Mouse (Mus musculus) limb, embryonic 11.5 days (tissue): Measurements from ENCODE around the gene Zfp574. TPM values are rescaled to one million over a fixed set of nuclear protein-coding genes. Genes with fewer than 3 reads are reported as not detected.
A peak's percentile ranks its signal among the peaks of the same experiment; 100 is the strongest.

ENCODE experiments used
- ATAC-seq: fragments of 200-750 bp; cut with Nextera tagmentation; 2 replicates; pipeline ENCODE4 v1.8.0; 2017; ENCODE audit warnings: low read depth; ENCODE audit not compliant: insufficient number of reproducible peaks, low FRiP score, low TSS enrichment
- DNase-seq: peaks from one replicate; pipeline ENCODE4 v3.0.0-alpha.2; 2015; ENCODE audit warnings: low spot score
- H3K27ac ChIP-seq: fragments of 300-500 bp; sonication (generic); replicated peaks from 2 replicates; pipeline ENCODE4 v1.5.1; 2014; ENCODE audit warnings: low read depth, mild to moderate bottlenecking, low read length
- H3K27me3 ChIP-seq: fragments of 300-500 bp; sonication (generic); 2 replicates; pipeline ENCODE4 v1.6.1; 2014; ENCODE audit warnings: mild to moderate bottlenecking, low read length, mixed read lengths; ENCODE audit not compliant: control insufficient read depth, insufficient read depth
- H3K36me3 ChIP-seq: fragments of 300-500 bp; sonication (generic); 2 replicates; pipeline ENCODE4 v1.6.1; 2014; ENCODE audit warnings: mild to moderate bottlenecking, low read length, moderate library complexity, mixed read lengths; ENCODE audit not compliant: control insufficient read depth, insufficient read depth
- H3K4me1 ChIP-seq: fragments of 300-500 bp; sonication (generic); 2 replicates; pipeline ENCODE4 v1.6.1; 2014; ENCODE audit warnings: low read length, mixed read lengths; ENCODE audit not compliant: control insufficient read depth, insufficient read depth
- H3K4me2 ChIP-seq: fragments of 300-500 bp; sonication (generic); 2 replicates; pipeline ENCODE4 v1.6.1; 2014; ENCODE audit warnings: low read depth, mild to moderate bottlenecking, moderate library complexity; ENCODE audit not compliant: severe bottlenecking
- H3K4me3 ChIP-seq: fragments of 300-500 bp; sonication (generic); 2 replicates; pipeline ENCODE4 v1.5.1; 2014; ENCODE audit warnings: low read depth, low read length
- H3K9ac ChIP-seq: fragments of 300-500 bp; sonication (generic); 2 replicates; pipeline ENCODE4 v1.6.1; 2014; ENCODE audit warnings: mild to moderate bottlenecking, low read length
- H3K9me3 ChIP-seq: fragments of 300-500 bp; sonication (generic); 2 replicates; pipeline ENCODE4 v1.6.1; 2016; ENCODE audit warnings: low read length; ENCODE audit not compliant: control insufficient read depth
- WGBS: fragments of 180-500 bp; shearing (Covaris S2); extraction: QIAGEN DNeasy Blood & Tissue Kit; methylation state at CpG from one replicate; pipeline ENCODE4 v1.1.7; 2014; 5-methylcytosine and 5-hydroxymethylcytosine counted together
- microRNA-seq: library from miRNA; unstranded; fragments of <30 nt; microRNA quantifications from one replicate; pipeline ENCODE4, GENCODE M21; 2016
- polyA plus RNA-seq: library from polyadenylated mRNA; unstranded; fragments of >200 nt; fragmentation: Nextera tagmentation; extraction: Ambion mirVana; gene quantifications from 2 replicates; pipeline ENCODE4 v1.2.1, GENCODE M21; 2014

Zfp574 gene
- polyA plus RNA-seq, 1 experiment from 2014 or later = 28.1 TPM

DNA sequence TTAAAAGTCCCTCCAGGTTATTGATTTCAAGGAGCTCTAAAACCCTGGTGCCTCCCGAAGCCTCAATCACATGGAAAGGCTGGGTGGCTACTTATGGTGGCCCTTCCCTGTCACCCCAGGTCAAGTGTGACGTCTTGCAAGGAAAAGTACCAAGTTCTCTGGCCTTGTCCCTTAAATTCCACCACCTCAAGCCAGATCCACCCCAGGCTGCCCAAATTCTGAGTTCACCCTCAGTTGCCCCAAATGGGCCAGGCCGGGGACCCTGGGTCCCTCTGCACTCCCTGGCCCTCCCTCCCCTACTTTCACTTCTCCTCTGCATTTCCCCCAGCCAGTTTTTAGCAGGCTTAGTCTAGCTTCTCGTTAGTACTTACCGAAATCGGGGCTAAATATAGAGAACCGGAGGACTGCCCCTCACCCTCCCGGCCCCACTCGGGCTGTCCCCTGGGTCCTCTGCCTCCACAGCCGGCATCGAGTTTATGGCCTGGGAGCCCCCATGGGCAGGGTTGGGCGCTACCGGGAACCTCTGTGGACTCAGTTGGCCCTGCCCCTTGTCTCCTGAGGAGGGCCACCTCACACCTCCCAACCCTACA, 57.1 kb downstream of the Zfp574 start:
- no peak for DNase-seq
- peaks cover 33% of the 10 kb centered on the region for H3K27me3 ChIP-seq
- no peaks in the 10 kb centered on the region for H3K9me3 ChIP-seq
- no peak overlapping the region for H3K27ac ChIP-seq
- ATAC-seq = no peak
- peaks cover 5% of the 10 kb centered on the region; the same call in 1 of the 2 replicates for H3K4me1 ChIP-seq
- no peak overlapping the region for H3K4me2 ChIP-seq
- no peak overlapping the region for H3K4me3 ChIP-seq
- no peak overlapping the region for H3K9ac ChIP-seq
- WGBS = 50% methylated on average over 13 of the region's 13 CpGs
- H3K36me3 ChIP-seq = no peaks in the 10 kb centered on the region

DNA sequence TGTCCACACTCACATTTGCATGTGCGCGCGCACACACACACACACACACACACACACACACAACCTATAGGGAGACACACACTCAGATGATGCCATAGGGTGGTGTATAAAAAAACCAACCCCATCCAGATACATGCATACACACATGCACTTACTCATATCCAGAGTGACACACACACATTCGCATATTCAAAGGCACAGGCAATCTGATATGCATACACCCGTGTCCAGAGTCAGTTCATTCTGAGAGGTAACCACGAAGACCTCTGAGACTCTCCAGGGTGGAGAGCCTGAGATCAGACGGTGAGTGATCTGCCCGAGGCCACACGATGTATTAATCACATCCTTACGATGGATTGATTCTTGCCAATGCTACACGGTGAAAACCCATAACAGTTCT, 58.2 kb downstream of the Zfp574 start:
- 80% methylated on average over 11 of the region's 11 CpGs for WGBS
- peaks cover 3% of the 10 kb centered on the region; the same call in 1 of the 2 replicates for H3K9me3 ChIP-seq
- H3K27me3 ChIP-seq = peaks cover 42% of the 10 kb centered on the region
- H3K9ac ChIP-seq = no peak overlapping the region
- peaks cover 5% of the 10 kb centered on the region; the same call in 1 of the 2 replicates for H3K4me1 ChIP-seq
- no peak overlapping the region for H3K27ac ChIP-seq
- H3K4me2 ChIP-seq = no peak overlapping the region
- no peaks in the 10 kb centered on the region for H3K36me3 ChIP-seq
- H3K4me3 ChIP-seq = no peak overlapping the region
- no peak for ATAC-seq
- DNase-seq = no peak

- Histone ChIP-seq H3K4me1 (peaks cover 5% of the 10 kb centered on the region; the same call in 1 of the 2 replicates), H3K27me3 (peaks cover 43% of the 10 kb centered on the region), H3K9me3 (peaks cover 4% of the 10 kb centered on the region; the same call in 1 of the 2 replicates), H3K36me3 (no peaks in the 10 kb centered on the region), H3K27ac (no peak overlapping the region), H3K4me3 (no peak overlapping the region), H3K4me2 (no peak overlapping the region), H3K9ac (no peak overlapping the region)
- 91% methylated on average over 11 of the region's 11 CpGs for WGBS
- ATAC-seq = no peak
- no peak for DNase-seq
These were observed 58.9 kb downstream of the Zfp574 start for GRCm38 (mm10) chr7:25131247-25131646.

DNA sequence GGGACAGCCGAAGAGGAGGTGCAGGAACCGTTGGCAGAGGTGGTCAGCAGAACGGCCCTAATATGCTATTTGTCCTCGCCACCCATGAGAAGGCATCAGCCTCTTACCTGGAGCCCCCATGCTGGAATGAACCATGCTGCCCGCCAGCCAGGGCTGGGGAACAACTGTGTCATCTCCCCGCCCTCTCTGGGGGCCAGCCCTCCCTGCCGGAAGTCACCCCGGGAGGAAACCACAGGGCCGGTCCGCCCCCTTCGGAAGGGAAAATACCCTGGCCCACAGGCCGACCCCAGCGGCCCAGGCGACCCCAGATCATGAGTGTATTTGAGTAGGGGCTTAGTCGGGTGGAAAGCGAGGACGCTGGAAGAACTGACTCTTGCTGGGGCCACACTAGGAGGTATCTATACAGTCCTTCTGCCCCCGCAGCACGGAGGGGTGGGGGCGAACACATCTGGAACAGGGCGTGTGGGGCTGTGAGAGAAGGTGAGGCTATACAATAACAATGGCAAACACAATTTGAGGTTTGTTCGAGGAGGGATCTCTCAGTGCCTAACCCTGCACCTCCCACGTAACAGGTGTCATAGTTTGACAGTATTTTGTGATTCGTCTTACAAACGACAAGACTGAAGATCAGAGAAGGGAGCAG, 60.1 kb downstream of the Zfp574 start:
- H3K9ac ChIP-seq = 0 out of 2 replicates have a peak overlapping the region, but pooled peaks have one; percentile 30
- WGBS = 6% methylated on average over 25 of the region's 25 CpGs
- peaks cover 43% of the 10 kb centered on the region for H3K27me3 ChIP-seq
- no peak for DNase-seq
- H3K27ac ChIP-seq = no peak overlapping the region
- H3K4me1 ChIP-seq = peaks cover 5% of the 10 kb centered on the region; the same call in 1 of the 2 replicates
- ATAC-seq = no peak
- no peak overlapping the region for H3K4me2 ChIP-seq
- H3K4me3 ChIP-seq = no peak overlapping the region
- H3K36me3 ChIP-seq = no peaks in the 10 kb centered on the region
- peaks cover 4% of the 10 kb centered on the region; the same call in 1 of the 2 replicates for H3K9me3 ChIP-seq

Small RNA genes within 50 kb of the gene (microRNA-seq; reads per million reads assigned to microRNA genes)
- not detected for gene Mir6537

Other genes starting within 250 kb of the Zfp574 start
- gene Gm9844, start 210.4 kb upstream of the Zfp574 start, polyA plus RNA-seq = 20.0 and 22.1 TPM in 2 replicates
- not detected in 2 replicates for gene Lypd4, start 202.6 kb upstream of the Zfp574 start, polyA plus RNA-seq
- gene Dmrtc2, start 202.5 kb upstream of the Zfp574 start, polyA plus RNA-seq = 0.11 TPM in 1 of 2 replicates, not detected in the other
- gene Rps19, start 188.2 kb upstream of the Zfp574 start, polyA plus RNA-seq = 2,245 and 2,332 TPM in 2 replicates
- 0.30 and 0.56 TPM in 2 replicates for gene Cd79a, start 175.2 kb upstream of the Zfp574 start, polyA plus RNA-seq
- gene Arhgef1, start 169.7 kb upstream of the Zfp574 start, polyA plus RNA-seq = 69.9 and 84.4 TPM in 2 replicates
- gene Gm4881, start 128.1 kb upstream of the Zfp574 start, polyA plus RNA-seq = not detected in 2 replicates
- 78.1 and 81.4 TPM in 2 replicates for gene Rabac1, start 99.8 kb upstream of the Zfp574 start, polyA plus RNA-seq
- gene Atp1a3, start 66.6 kb upstream of the Zfp574 start, polyA plus RNA-seq = 0.13 and 0.23 TPM in 2 replicates
- gene Grik5, start 221 bp upstream of the Zfp574 start, polyA plus RNA-seq = 9.7 and 10.0 TPM in 2 replicates
- gene Pou2f2, start 107.2 kb downstream of the Zfp574 start, polyA plus RNA-seq = 3.9 and 6.2 TPM in 2 replicates
- 9.9 and 11.0 TPM in 2 replicates for gene Dedd2, start 148.0 kb downstream of the Zfp574 start, polyA plus RNA-seq
- gene Zfp526, start 148.9 kb downstream of the Zfp574 start, polyA plus RNA-seq = 3.2 and 3.4 TPM in 2 replicates
- gene Gsk3a, start 165.3 kb downstream of the Zfp574 start, polyA plus RNA-seq = 15.8 and 17.3 TPM in 2 replicates
- gene Erf, start 178.2 kb downstream of the Zfp574 start, polyA plus RNA-seq = 25.6 and 28.6 TPM in 2 replicates
- 32.5 and 34.2 TPM in 2 replicates for gene Cic, start 195.1 kb downstream of the Zfp574 start, polyA plus RNA-seq
- 249 and 261 TPM in 2 replicates for gene Pafah1b3, start 225.4 kb downstream of the Zfp574 start, polyA plus RNA-seq
- 1.1 and 1.4 TPM in 2 replicates for gene Prr19, start 228.8 kb downstream of the Zfp574 start, polyA plus RNA-seq
- 0.33 and 0.58 TPM in 2 replicates for gene Tmem145, start 233.5 kb downstream of the Zfp574 start, polyA plus RNA-seq
- gene Megf8, start 244.6 kb downstream of the Zfp574 start, polyA plus RNA-seq = 13.8 and 14.4 TPM in 2 replicates